Mouse (Mus musculus) forebrain, embryonic 10.5 days (tissue): ENCODE results near the gene Tspan7. TPM values are rescaled to one million over a fixed set of nuclear protein-coding genes. Genes with fewer than 3 reads are reported as not detected.

Experiments used
- DNase-seq: peaks from one replicate; pipeline ENCODE4 v3.0.0-alpha.2; 2017; ENCODE audit warnings: low spot score; ENCODE audit errors: extremely low spot score
- H3K27ac ChIP-seq: fragments of 300-500 bp; sonication (generic); 2 replicates; pipeline ENCODE4 v1.5.1; 2016; ENCODE audit warnings: mild to moderate bottlenecking
- H3K27me3 ChIP-seq: fragments of 300-500 bp; sonication (generic); 2 replicates; pipeline ENCODE4 v1.6.1; 2016; ENCODE audit warnings: mild to moderate bottlenecking; ENCODE audit not compliant: poor library complexity, severe bottlenecking
- H3K36me3 ChIP-seq: fragments of 300-500 bp; sonication (generic); replicated peaks from 2 replicates; pipeline ENCODE4 v1.6.1; 2016; ENCODE audit warnings: mild to moderate bottlenecking, moderate library complexity
- H3K4me1 ChIP-seq: fragments of 300-500 bp; sonication (generic); 2 replicates; pipeline ENCODE4 v1.6.1; 2016
- H3K4me3 ChIP-seq: fragments of 300-500 bp; sonication (generic); 2 replicates; pipeline ENCODE4 v1.5.1; 2016; ENCODE audit warnings: mild to moderate bottlenecking, moderate library complexity
- H3K9me3 ChIP-seq: fragments of 300-500 bp; sonication (generic); 2 replicates; pipeline ENCODE4 v1.6.1; 2016; ENCODE audit warnings: mild to moderate bottlenecking, moderate library complexity
- WGBS: fragments of 180-500 bp; shearing (Covaris S2); methylation state at CpG from one replicate; pipeline ENCODE4 v1.1.7; 2016; 5-methylcytosine and 5-hydroxymethylcytosine counted together
- polyA plus RNA-seq: library from polyadenylated mRNA; unstranded; fragments of >200 nt; fragmentation: Nextera tagmentation; extraction: Ambion mirVana; gene quantifications from 2 replicates; pipeline ENCODE4 v1.2.1, GENCODE M21; 2016

Tspan7 gene
- polyA plus RNA-seq, 1 experiment from 2014 or later, result 71.9 TPM

GRCm38 (mm10) chrX:10514971-10515370 is 30.0 kb downstream of the Tspan7 start:
- 70% methylated on average over 3 of the region's 3 CpGs for WGBS
- DNase-seq, result no peak

GRCm38 (mm10) chrX:10516448-10516847 is 31.5 kb downstream of the Tspan7 start:
- H3K4me1 ChIP-seq, result peaks cover 9% of the 10 kb centered on the region; the same call in 1 of the 2 replicates
- no peaks in the 10 kb centered on the region for H3K36me3 ChIP-seq
- no peak overlapping the region for H3K4me3 ChIP-seq
- DNase-seq, result no peak
- 86% methylated on average over 7 of the region's 7 CpGs for WGBS
- H3K9me3 ChIP-seq, result no peaks in the 10 kb centered on the region
- no peak overlapping the region for H3K27ac ChIP-seq
- no peaks in the 10 kb centered on the region for H3K27me3 ChIP-seq

More at GRCm38 (mm10) chrX:10514971-10515370, 30.0 kb downstream of the Tspan7 start:
- Histone ChIP-seq H3K27ac (no peak overlapping the region), H3K4me1 (peaks cover 9% of the 10 kb centered on the region; the same call in 1 of the 2 replicates), H3K4me3 (no peak overlapping the region), H3K27me3 (no peaks in the 10 kb centered on the region), H3K9me3 (no peaks in the 10 kb centered on the region), H3K36me3 (no peaks in the 10 kb centered on the region)

- 87% methylated on average over 6 of the region's 6 CpGs for WGBS
- Histone ChIP-seq H3K27me3 (no peaks in the 10 kb centered on the region), H3K4me3 (no peak overlapping the region), H3K4me1 (peaks cover 9% of the 10 kb centered on the region; the same call in 1 of the 2 replicates), H3K36me3 (no peaks in the 10 kb centered on the region), H3K27ac (no peak overlapping the region), H3K9me3 (no peaks in the 10 kb centered on the region)
- DNase-seq, result no peak
Measured at GRCm38 (mm10) chrX:10516925-10517324, 32.0 kb downstream of the Tspan7 start.

GRCm38 (mm10) chrX:10517756-10518155 is 32.8 kb downstream of the Tspan7 start:
- 67% methylated on average over 4 of the region's 4 CpGs for WGBS
- Histone ChIP-seq H3K36me3 (no peaks in the 10 kb centered on the region), H3K4me3 (no peak overlapping the region), H3K27me3 (no peaks in the 10 kb centered on the region), H3K9me3 (no peaks in the 10 kb centered on the region), H3K27ac (no peak overlapping the region), H3K4me1 (peaks cover 9% of the 10 kb centered on the region; the same call in 1 of the 2 replicates)
- DNase-seq, result no peak

- Histone ChIP-seq H3K27ac (no peak overlapping the region), H3K27me3 (no peaks in the 10 kb centered on the region), H3K9me3 (no peaks in the 10 kb centered on the region), H3K36me3 (no peaks in the 10 kb centered on the region), H3K4me3 (no peak overlapping the region), H3K4me1 (peaks cover 9% of the 10 kb centered on the region; the same call in 1 of the 2 replicates)
- DNase-seq, result no peak
- 65% methylated on average over 5 of the region's 5 CpGs for WGBS
Measured at GRCm38 (mm10) chrX:10518510-10518909, 33.6 kb downstream of the Tspan7 start.

GRCm38 (mm10) chrX:10535450-10535849 is 50.5 kb downstream of the Tspan7 start:
- peaks cover 27% of the 10 kb centered on the region for H3K4me1 ChIP-seq
- 7% methylated on average over 2 of the region's 2 CpGs for WGBS
- no peaks in the 10 kb centered on the region for H3K36me3 ChIP-seq
- no peaks in the 10 kb centered on the region for H3K9me3 ChIP-seq
- DNase-seq, result no peak
- H3K27ac ChIP-seq, result no peak overlapping the region
- H3K27me3 ChIP-seq, result no peaks in the 10 kb centered on the region
- H3K4me3 ChIP-seq, result no peak overlapping the region

- Histone ChIP-seq H3K27me3 (no peaks in the 10 kb centered on the region), H3K4me3 (no peak overlapping the region), H3K9me3 (no peaks in the 10 kb centered on the region), H3K27ac (no peak overlapping the region), H3K4me1 (peaks cover 24% of the 10 kb centered on the region), H3K36me3 (no peaks in the 10 kb centered on the region)
- DNase-seq, result no peak
- 91% methylated on average over 2 of the region's 2 CpGs for WGBS
Measured at GRCm38 (mm10) chrX:10539009-10539408, 54.1 kb downstream of the Tspan7 start.

GRCm38 (mm10) chrX:10539482-10540166 is 54.7 kb downstream of the Tspan7 start:
- no peak overlapping the region for H3K27ac ChIP-seq
- H3K9me3 ChIP-seq, result no peaks in the 10 kb centered on the region
- no peak for DNase-seq
- no peaks in the 10 kb centered on the region for H3K36me3 ChIP-seq
- H3K27me3 ChIP-seq, result no peaks in the 10 kb centered on the region
- H3K4me3 ChIP-seq, result no peak overlapping the region
- 88% methylated on average over 6 of the region's 6 CpGs for WGBS
- H3K4me1 ChIP-seq, result peaks cover 22% of the 10 kb centered on the region

GRCm38 (mm10) chrX:10546840-10547239 is 61.9 kb downstream of the Tspan7 start:
- WGBS, result 89% methylated on average over 3 of the region's 3 CpGs
- no peaks in the 10 kb centered on the region for H3K4me1 ChIP-seq
- no peak overlapping the region for H3K27ac ChIP-seq
- no peak overlapping the region for H3K4me3 ChIP-seq
- no peaks in the 10 kb centered on the region for H3K27me3 ChIP-seq
- DNase-seq, result no peak
- H3K9me3 ChIP-seq, result no peaks in the 10 kb centered on the region
- no peaks in the 10 kb centered on the region for H3K36me3 ChIP-seq

- no peaks in the 10 kb centered on the region for H3K36me3 ChIP-seq
Measured at GRCm38 (mm10) chrX:10549708-10550107, 64.8 kb downstream of the Tspan7 start.

GRCm38 (mm10) chrX:10556899-10557298 is 71.9 kb downstream of the Tspan7 start:
- no peaks in the 10 kb centered on the region for H3K27me3 ChIP-seq
- H3K9me3 ChIP-seq, result no peaks in the 10 kb centered on the region
- H3K4me3 ChIP-seq, result no peak overlapping the region
- WGBS, result 91% methylated on average over 3 of the region's 3 CpGs
- H3K36me3 ChIP-seq, result no peaks in the 10 kb centered on the region
- DNase-seq, result no peak
- no peaks in the 10 kb centered on the region for H3K4me1 ChIP-seq
- H3K27ac ChIP-seq, result no peak overlapping the region

More at GRCm38 (mm10) chrX:10549708-10550107, 64.8 kb downstream of the Tspan7 start:
- no peak for DNase-seq
- H3K4me1 ChIP-seq, result no peaks in the 10 kb centered on the region
- H3K27ac ChIP-seq, result no peak overlapping the region
- no peak overlapping the region for H3K4me3 ChIP-seq
- H3K9me3 ChIP-seq, result no peaks in the 10 kb centered on the region
- H3K27me3 ChIP-seq, result no peaks in the 10 kb centered on the region
- WGBS, result 83% methylated on average over 3 of the region's 3 CpGs

GRCm38 (mm10) chrX:10557596-10557995 is 72.6 kb downstream of the Tspan7 start:
- Histone ChIP-seq H3K9me3 (no peaks in the 10 kb centered on the region), H3K36me3 (no peaks in the 10 kb centered on the region), H3K27ac (no peak overlapping the region), H3K27me3 (no peaks in the 10 kb centered on the region), H3K4me1 (no peaks in the 10 kb centered on the region), H3K4me3 (no peak overlapping the region)
- 86% methylated on average over 5 of the region's 5 CpGs for WGBS
- no peak for DNase-seq

GRCm38 (mm10) chrX:10558625-10559024 is 73.7 kb downstream of the Tspan7 start:
- DNase-seq, result no peak
- no peak overlapping the region for H3K4me3 ChIP-seq
- no peaks in the 10 kb centered on the region for H3K36me3 ChIP-seq
- no peaks in the 10 kb centered on the region for H3K4me1 ChIP-seq
- WGBS, result 80% methylated on average over 2 of the region's 2 CpGs
- no peaks in the 10 kb centered on the region for H3K9me3 ChIP-seq
- H3K27me3 ChIP-seq, result no peaks in the 10 kb centered on the region
- no peak overlapping the region for H3K27ac ChIP-seq
